Mouse (Mus musculus): ENCODE measurements at regions not wholly inside any gene's neighbourhood (a gene's known extent, or its start where the extent isn't known, plus 50 kb on each side); places are given as distances from the start of the nearest gene placed in this dataset.
A peak's percentile ranks its signal among the peaks of the same experiment; 100 is the strongest.

- DNase-seq (ENCODE audit: extremely low spot score in 1 of 2, low spot score in 1 of 2), result peak in 1 of 2 experiments; percentile 49
Measured at GRCm38 (mm10) chrX:107577501-107577900, 90.3 kb upstream of the Tbx22 start.
